Mouse (Mus musculus) heart, postnatal 0 days (tissue): ENCODE data around the gene Nav2.

Experiments used
- CTCF ChIP-seq: IDR thresholded peaks from 2 replicates; pipeline ENCODE4 v1.5.1; 2016; ENCODE audit warnings: antibody characterized with exemption, control low read depth, low read depth
- EP300 ChIP-seq: IDR thresholded peaks from 2 replicates; pipeline ENCODE4 v1.6.1; 2016; ENCODE audit warnings: antibody characterized with exemption, low read depth

DNA sequence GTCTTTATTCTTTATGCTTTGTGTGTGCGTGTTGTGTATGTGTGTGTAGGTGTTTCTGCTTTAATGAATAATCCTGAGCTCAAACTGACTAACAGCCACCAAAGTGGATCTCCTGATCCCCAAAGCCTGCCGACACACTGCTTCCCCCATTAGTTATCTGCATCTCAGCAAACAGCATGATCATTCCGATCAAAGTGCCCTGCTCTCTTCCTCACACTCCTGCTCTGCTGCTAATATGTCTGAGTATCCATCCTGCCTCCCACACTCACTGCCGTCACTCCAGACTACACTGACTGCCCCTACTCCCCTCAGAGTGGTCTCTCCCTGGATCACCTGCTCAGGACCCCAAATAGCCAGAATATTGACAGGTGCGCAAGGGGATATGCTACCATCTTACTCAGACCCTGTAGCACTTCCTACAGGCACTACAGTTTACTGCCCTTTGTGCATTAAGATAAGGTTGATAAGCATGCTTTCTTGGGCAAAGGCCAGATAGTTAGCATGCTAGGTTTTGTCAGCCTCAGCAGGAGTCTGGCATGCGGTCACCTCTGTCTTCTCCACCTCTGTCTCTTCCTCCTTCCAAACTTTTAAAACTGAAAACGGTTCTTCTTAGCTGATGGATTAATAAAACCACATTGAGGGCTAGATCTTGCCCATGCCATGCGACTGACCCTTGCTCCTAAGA is 382.8 kb downstream of the Nav2 start:
- TF ChIP-seq CTCF: no peak
- no peak for TF ChIP-seq EP300
